Mouse (Mus musculus): Measurements from ENCODE around the gene Arhgap35. TPM values are rescaled to one million over a fixed set of nuclear protein-coding genes. Genes with fewer than 3 reads are reported as not detected.

The Arhgap35 gene
- polyA plus RNA-seq, 2 experiments = 2.1 to 2.2 TPM

- Histone ChIP-seq H3K27ac (no peak overlapping the region), H3K9me3 (ENCODE audit: control insufficient read depth, low read length) (no peaks in the 10 kb centered on the region), H3K4me3 (ENCODE audit: insufficient read depth in 1 of 2, low read depth in 2 of 2, low read length in 2 of 2) (no peak overlapping the region), H3K36me3 (replicated peaks; ENCODE audit: control insufficient read depth, insufficient read depth, low read depth) (no peaks in the 10 kb centered on the region), H3K4me2 (ENCODE audit: low read depth) (no peak overlapping the region), H3K27me3 (ENCODE audit: control insufficient read depth, insufficient read depth, low read length) (no peaks in the 10 kb centered on the region), H3K4me1 (replicated peaks; ENCODE audit: control insufficient read depth in 2 of 2, insufficient read depth in 2 of 2, low read length in 1 of 2) (peaks cover 0 to 20% of the 10 kb centered on the region in 2 experiments; a peak in 3 of 4 replicates), H3K9ac (replicated peaks) (no peak overlapping the region)
- no peak for DNase-seq (ENCODE audit: low read depth in 3 of 3, low spot score in 3 of 3)
- TF ChIP-seq CTCF (IDR thresholded peaks at IDR 0.05; ENCODE audit: low read depth) (no peak), EP300 (IDR thresholded peaks at IDR 0.05; ENCODE audit: low read depth) (no peak)
- no peak for ATAC-seq (ENCODE audit: insufficient read depth)
Observed at GRCm38 (mm10) chr7:16584384-16584783, 30.4 kb downstream of the Arhgap35 start.

DNA sequence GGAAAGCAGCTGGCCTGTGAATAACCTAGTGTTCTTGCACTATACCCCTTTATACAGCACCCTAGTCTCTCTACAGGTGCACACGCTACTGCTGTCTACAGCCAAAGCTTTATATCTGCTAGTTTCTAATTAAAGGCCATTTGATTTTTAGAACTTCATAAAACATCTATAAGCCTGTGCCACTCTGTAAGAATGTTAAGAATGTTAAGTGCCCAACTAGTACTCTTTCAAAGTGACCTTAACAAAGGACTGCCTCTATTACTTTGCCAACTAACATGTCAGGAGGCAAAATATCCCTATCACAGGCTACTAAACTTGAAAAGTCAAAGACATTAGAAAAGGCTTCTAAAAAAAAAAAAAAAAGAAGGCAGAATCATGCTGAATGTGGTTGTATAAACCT is 31.0 kb downstream of the Arhgap35 start:
- H3K36me3 ChIP-seq (replicated peaks; ENCODE audit: control insufficient read depth, insufficient read depth, low read depth) = no peaks in the 10 kb centered on the region
- H3K9me3 ChIP-seq (ENCODE audit: control insufficient read depth, low read length) = no peaks in the 10 kb centered on the region
- ATAC-seq (ENCODE audit: insufficient read depth) (no peak), DNase-seq (ENCODE audit: low read depth in 3 of 3, low spot score in 3 of 3) (no peak)
- no peak overlapping the region for H3K4me3 ChIP-seq (ENCODE audit: insufficient read depth in 1 of 2, low read depth in 2 of 2, low read length in 2 of 2)
- no peak overlapping the region for H3K4me2 ChIP-seq (ENCODE audit: low read depth)
- no peak overlapping the region for H3K27ac ChIP-seq
- 71% methylated on average over 1 of the region's 1 CpGs for WGBS (ENCODE audit: insufficient replicate concordance)
- peaks cover 0 to 20% of the 10 kb centered on the region in 2 experiments; a peak in 3 of 4 replicates for H3K4me1 ChIP-seq (replicated peaks; ENCODE audit: control insufficient read depth in 2 of 2, insufficient read depth in 2 of 2, low read length in 1 of 2)
- H3K9ac ChIP-seq (replicated peaks) = no peak overlapping the region
- no peaks in the 10 kb centered on the region for H3K27me3 ChIP-seq (ENCODE audit: control insufficient read depth, insufficient read depth, low read length)
- no peak for TF ChIP-seq CTCF (IDR thresholded peaks at IDR 0.05; ENCODE audit: low read depth)
- no peak for TF ChIP-seq EP300 (IDR thresholded peaks at IDR 0.05; ENCODE audit: low read depth)

DNA sequence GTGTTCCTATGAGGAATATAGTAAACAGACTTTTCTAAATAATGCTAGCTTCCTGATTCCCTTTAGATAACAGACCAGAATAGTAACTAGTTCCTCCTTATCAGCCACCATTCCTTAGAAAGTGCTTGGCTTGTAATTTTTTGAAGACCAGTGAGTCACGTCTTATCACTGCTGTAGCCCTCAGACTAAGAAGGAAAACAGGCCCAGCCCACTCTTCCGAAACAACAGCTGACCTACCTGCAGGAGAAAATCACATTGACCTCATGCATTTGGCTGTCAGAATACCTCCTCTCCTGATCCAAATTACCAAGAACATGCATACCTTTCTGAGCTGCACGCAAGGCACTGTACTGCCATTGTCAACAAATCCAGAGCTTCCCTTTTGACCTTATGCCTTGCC is 32.5 kb downstream of the Arhgap35 start:
- Histone ChIP-seq H3K4me2 (ENCODE audit: low read depth) (no peak overlapping the region), H3K9ac (replicated peaks) (no peak overlapping the region), H3K27ac (no peak overlapping the region), H3K36me3 (replicated peaks; ENCODE audit: control insufficient read depth, insufficient read depth, low read depth) (no peaks in the 10 kb centered on the region), H3K27me3 (ENCODE audit: control insufficient read depth, insufficient read depth, low read length) (no peaks in the 10 kb centered on the region), H3K4me1 (replicated peaks; ENCODE audit: control insufficient read depth in 2 of 2, insufficient read depth in 2 of 2, low read length in 1 of 2) (peaks cover 0 to 20% of the 10 kb centered on the region in 2 experiments; a peak in 3 of 4 replicates), H3K4me3 (ENCODE audit: insufficient read depth in 1 of 2, low read depth in 2 of 2, low read length in 2 of 2) (no peak overlapping the region), H3K9me3 (ENCODE audit: control insufficient read depth, low read length) (no peaks in the 10 kb centered on the region)
- ATAC-seq (ENCODE audit: insufficient read depth) (no peak), DNase-seq (ENCODE audit: low read depth in 3 of 3, low spot score in 3 of 3) (peak in 1 of 3 experiments; percentile 3)
- no peak for TF ChIP-seq EP300 (IDR thresholded peaks at IDR 0.05; ENCODE audit: low read depth)
- no peak for TF ChIP-seq CTCF (IDR thresholded peaks at IDR 0.05; ENCODE audit: low read depth)
- 18% methylated on average over 3 of the region's 3 CpGs for WGBS (ENCODE audit: insufficient replicate concordance)

DNA sequence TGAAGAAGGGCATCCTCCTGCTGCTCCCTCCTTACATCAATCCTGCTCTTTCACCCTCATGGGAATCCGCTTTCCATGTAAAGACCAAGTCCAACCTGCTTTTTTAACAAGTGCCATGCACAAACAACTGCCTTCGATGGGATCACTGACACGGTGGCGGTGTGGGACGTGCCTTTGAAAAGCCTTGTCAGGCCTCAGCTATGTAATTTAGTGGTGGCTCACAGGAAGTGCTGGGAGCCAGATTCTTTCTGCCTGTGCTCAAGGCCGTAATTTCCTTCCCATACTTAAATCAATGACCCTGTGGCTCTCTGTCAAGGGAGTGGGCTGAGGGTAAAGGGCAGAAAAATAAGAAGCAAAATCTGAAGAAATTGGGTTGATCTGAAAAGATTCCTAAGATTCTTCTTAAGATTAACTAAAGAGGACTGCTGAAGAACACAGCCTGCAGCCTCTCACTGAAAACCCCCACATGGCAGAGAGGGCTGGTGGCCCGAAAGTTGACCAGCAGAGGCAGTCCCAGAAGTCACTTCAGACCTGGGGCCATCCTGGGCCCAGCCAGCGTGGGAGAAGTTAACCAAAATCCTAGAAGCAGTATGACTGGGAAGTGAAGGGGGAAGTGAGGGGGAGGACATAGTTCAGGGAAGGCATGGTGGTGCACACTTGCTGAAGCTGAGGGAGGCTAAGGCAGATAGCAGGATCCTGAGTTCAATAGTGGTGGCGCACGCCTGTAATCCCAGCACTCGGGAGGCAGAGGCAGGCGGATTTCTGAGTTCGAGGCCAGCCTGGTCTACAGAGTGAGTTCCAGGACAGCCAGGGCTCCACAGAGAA is 33.3 kb downstream of the Arhgap35 start:
- H3K4me3 ChIP-seq (ENCODE audit: insufficient read depth in 1 of 2, low read depth in 2 of 2, low read length in 2 of 2) = no peak overlapping the region
- no peak overlapping the region for H3K9ac ChIP-seq (replicated peaks)
- 58% methylated on average over 13 of the region's 13 CpGs for WGBS (ENCODE audit: insufficient replicate concordance)
- peaks cover 0 to 20% of the 10 kb centered on the region in 2 experiments; a peak in 3 of 4 replicates for H3K4me1 ChIP-seq (replicated peaks; ENCODE audit: control insufficient read depth in 2 of 2, insufficient read depth in 2 of 2, low read length in 1 of 2)
- H3K27ac ChIP-seq = no peak overlapping the region
- H3K27me3 ChIP-seq (ENCODE audit: control insufficient read depth, insufficient read depth, low read length) = no peaks in the 10 kb centered on the region
- no peaks in the 10 kb centered on the region for H3K9me3 ChIP-seq (ENCODE audit: control insufficient read depth, low read length)
- H3K36me3 ChIP-seq (replicated peaks; ENCODE audit: control insufficient read depth, insufficient read depth, low read depth) = no peaks in the 10 kb centered on the region
- TF ChIP-seq EP300 (IDR thresholded peaks at IDR 0.05; ENCODE audit: low read depth) (no peak), CTCF (IDR thresholded peaks at IDR 0.05; ENCODE audit: low read depth) (no peak)
- ATAC-seq (ENCODE audit: insufficient read depth) (no peak), DNase-seq (ENCODE audit: low read depth in 3 of 3, low spot score in 3 of 3) (no peak)
- no peak overlapping the region for H3K4me2 ChIP-seq (ENCODE audit: low read depth)

- Histone ChIP-seq H3K4me1 (replicated peaks; ENCODE audit: control insufficient read depth in 2 of 2, insufficient read depth in 2 of 2, low read length in 1 of 2) (peaks cover 0 to 9% of the 10 kb centered on the region in 2 experiments; a peak in 2 of 4 replicates), H3K27me3 (ENCODE audit: control insufficient read depth, insufficient read depth, low read length) (no peaks in the 10 kb centered on the region), H3K27ac (no peak overlapping the region), H3K9ac (replicated peaks) (no peak overlapping the region), H3K9me3 (ENCODE audit: control insufficient read depth, low read length) (no peaks in the 10 kb centered on the region), H3K4me2 (ENCODE audit: low read depth) (no peak overlapping the region), H3K36me3 (replicated peaks; ENCODE audit: control insufficient read depth, insufficient read depth, low read depth) (no peaks in the 10 kb centered on the region), H3K4me3 (ENCODE audit: insufficient read depth in 1 of 2, low read depth in 2 of 2, low read length in 2 of 2) (no peak overlapping the region)
- 57% methylated on average over 1 of the region's 1 CpGs for WGBS (ENCODE audit: insufficient replicate concordance)
- ATAC-seq (ENCODE audit: insufficient read depth) = no peak
- TF ChIP-seq CTCF (IDR thresholded peaks at IDR 0.05; ENCODE audit: low read depth) = no peak
- no peak for TF ChIP-seq EP300 (IDR thresholded peaks at IDR 0.05; ENCODE audit: low read depth)
- DNase-seq (ENCODE audit: low read depth in 3 of 3, low spot score in 3 of 3) = no peak
Observed at GRCm38 (mm10) chr7:16576719-16577118, 38.1 kb downstream of the Arhgap35 start.
